Mouse (Mus musculus): ENCODE measurements around the gene Tbl1x. TPM values are rescaled to one million over a fixed set of nuclear protein-coding genes. Genes with fewer than 3 reads are reported as not detected.
"Not testable (repeated sequence)": the region's sequence is repeated elsewhere in the genome, so short reads cannot be mapped to it uniquely, and the experiment has no call there.

The Tbl1x gene
- polyA plus RNA-seq, 1 experiment: 7.1 TPM

GRCm38 (mm10) chrX:77528401-77528800, 17.6 kb downstream of the Tbl1x start:
- Histone ChIP-seq H3K27ac (ENCODE audit: control insufficient read depth, insufficient read depth, low read depth, low read length, poor library complexity) (no peak overlapping the region), H3K4me3 (replicated peaks; ENCODE audit: control insufficient read depth, low read depth, low read length) (no peak overlapping the region), H3K4me1 (ENCODE audit: control insufficient read depth, insufficient read depth, low read length) (no peaks in the 10 kb centered on the region; the same call in 1 of the 2 replicates)
- WGBS: 82% methylated on average over 1 of the region's 1 CpGs
- TF ChIP-seq POLR2A (IDR thresholded peaks at IDR 0.05; ENCODE audit: borderline replicate concordance, control insufficient read depth, low read depth, low read length) (no peak), CTCF (IDR thresholded peaks at IDR 0.05; ENCODE audit: control insufficient read depth, insufficient read depth, low read length) (no peak)

DNA sequence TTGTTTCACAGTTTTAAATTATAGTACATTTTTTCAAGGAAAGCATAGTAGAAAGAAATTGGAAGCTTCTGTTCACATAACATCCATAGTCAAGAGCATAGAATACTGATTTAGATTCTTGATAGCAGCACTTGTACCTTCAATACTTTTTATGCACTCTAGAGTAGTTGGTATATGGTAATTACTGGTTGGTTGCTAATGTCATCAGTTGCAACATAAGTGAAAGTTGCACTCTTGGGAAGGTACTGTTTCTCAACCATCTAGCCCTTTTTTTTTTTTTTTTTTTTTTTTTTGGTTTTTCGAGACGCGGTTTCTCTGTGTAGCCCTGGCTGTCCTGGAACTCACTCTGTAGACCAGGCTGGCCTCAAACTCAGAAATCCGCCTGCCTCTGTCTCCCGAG, 20.2 kb downstream of the Tbl1x start:
- Histone ChIP-seq H3K4me1 (ENCODE audit: control insufficient read depth, insufficient read depth, low read length) (no peaks in the 10 kb centered on the region; the same call in 1 of the 2 replicates), H3K27ac (ENCODE audit: control insufficient read depth, insufficient read depth, low read depth, low read length, poor library complexity) (no peak overlapping the region), H3K4me3 (replicated peaks; ENCODE audit: control insufficient read depth, low read depth, low read length) (no peak overlapping the region)
- TF ChIP-seq POLR2A (IDR thresholded peaks at IDR 0.05; ENCODE audit: borderline replicate concordance, control insufficient read depth, low read depth, low read length) (no peak), CTCF (IDR thresholded peaks at IDR 0.05; ENCODE audit: control insufficient read depth, insufficient read depth, low read length) (no peak)
- 60% methylated on average over 2 of the region's 5 CpGs for WGBS

GRCm38 (mm10) chrX:77533922-77534321, 23.1 kb downstream of the Tbl1x start:
- 39% methylated on average over 2 of the region's 2 CpGs for WGBS
- no peaks in the 10 kb centered on the region; the same call in 1 of the 2 replicates for H3K4me1 ChIP-seq (ENCODE audit: control insufficient read depth, insufficient read depth, low read length)
- TF ChIP-seq CTCF (IDR thresholded peaks at IDR 0.05; ENCODE audit: control insufficient read depth, insufficient read depth, low read length) (no peak), POLR2A (IDR thresholded peaks at IDR 0.05; ENCODE audit: borderline replicate concordance, control insufficient read depth, low read depth, low read length) (no peak)
- no peak overlapping the region for H3K4me3 ChIP-seq (replicated peaks; ENCODE audit: control insufficient read depth, low read depth, low read length)
- H3K27ac ChIP-seq (ENCODE audit: control insufficient read depth, insufficient read depth, low read depth, low read length, poor library complexity): no peak overlapping the region

DNA sequence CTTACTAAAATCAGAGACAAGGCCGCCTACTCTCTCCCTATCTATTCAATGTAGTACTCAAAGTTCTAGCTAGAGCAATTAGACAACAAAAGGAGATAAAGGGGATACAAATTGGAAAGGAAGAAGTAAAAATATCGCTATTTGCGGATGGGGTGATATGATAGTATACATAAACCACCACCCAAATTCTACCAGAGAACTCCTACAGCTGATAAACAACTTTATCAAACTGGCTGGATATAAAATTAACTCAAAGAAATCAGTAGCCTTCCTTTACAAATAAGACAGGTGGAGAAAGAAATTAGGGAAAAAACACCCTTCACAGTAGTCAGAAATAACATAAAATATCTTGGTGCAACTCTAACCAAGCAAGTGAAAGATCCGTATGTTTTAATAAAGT, 29.0 kb downstream of the Tbl1x start:
- H3K27ac ChIP-seq (ENCODE audit: control insufficient read depth, insufficient read depth, low read depth, low read length, poor library complexity); H3K4me1 ChIP-seq (ENCODE audit: control insufficient read depth, insufficient read depth, low read length); H3K4me3 ChIP-seq (replicated peaks; ENCODE audit: control insufficient read depth, low read depth, low read length): not testable (repeated sequence)
- 72% methylated on average over 4 of the region's 4 CpGs for WGBS

GRCm38 (mm10) chrX:77544003-77544402, 33.2 kb downstream of the Tbl1x start:
- Histone ChIP-seq H3K4me1 (ENCODE audit: control insufficient read depth, insufficient read depth, low read length) (no peaks in the 10 kb centered on the region; the same call in 1 of the 2 replicates), H3K27ac (ENCODE audit: control insufficient read depth, insufficient read depth, low read depth, low read length, poor library complexity) (no peak overlapping the region), H3K4me3 (replicated peaks; ENCODE audit: control insufficient read depth, low read depth, low read length) (no peak overlapping the region)
- TF ChIP-seq POLR2A (IDR thresholded peaks at IDR 0.05; ENCODE audit: borderline replicate concordance, control insufficient read depth, low read depth, low read length): no peak
- no peak for TF ChIP-seq CTCF (IDR thresholded peaks at IDR 0.05; ENCODE audit: control insufficient read depth, insufficient read depth, low read length)

DNA sequence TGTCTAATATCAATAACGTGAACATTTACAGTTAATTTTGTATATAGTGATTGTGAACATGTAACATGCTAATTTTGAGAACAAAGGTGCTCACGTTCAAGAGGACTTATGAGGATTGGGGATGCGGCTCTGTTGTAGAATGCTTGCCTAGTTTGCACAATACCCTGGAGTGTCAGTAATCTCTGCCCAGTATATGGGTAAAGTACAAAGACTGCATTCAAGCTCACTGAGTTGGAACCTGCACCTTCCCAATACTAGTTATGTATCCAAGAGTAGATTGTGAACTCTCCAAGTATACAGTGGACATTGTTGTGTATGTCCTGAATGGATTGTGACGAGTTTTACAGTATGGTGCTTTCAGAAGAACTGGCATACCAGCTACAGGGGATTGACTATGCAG, 33.7 kb downstream of the Tbl1x start:
- no peaks in the 10 kb centered on the region; the same call in 1 of the 2 replicates for H3K4me1 ChIP-seq (ENCODE audit: control insufficient read depth, insufficient read depth, low read length)
- no peak overlapping the region for H3K27ac ChIP-seq (ENCODE audit: control insufficient read depth, insufficient read depth, low read depth, low read length, poor library complexity)
- 81% methylated on average over 4 of the region's 4 CpGs for WGBS
- no peak overlapping the region for H3K4me3 ChIP-seq (replicated peaks; ENCODE audit: control insufficient read depth, low read depth, low read length)
- TF ChIP-seq CTCF (IDR thresholded peaks at IDR 0.05; ENCODE audit: control insufficient read depth, insufficient read depth, low read length) (no peak), POLR2A (IDR thresholded peaks at IDR 0.05; ENCODE audit: borderline replicate concordance, control insufficient read depth, low read depth, low read length) (no peak)

GRCm38 (mm10) chrX:77545362-77546078, 34.7 kb downstream of the Tbl1x start:
- Histone ChIP-seq H3K4me1 (ENCODE audit: control insufficient read depth, insufficient read depth, low read length) (no peaks in the 10 kb centered on the region; the same call in 1 of the 2 replicates), H3K27ac (ENCODE audit: control insufficient read depth, insufficient read depth, low read depth, low read length, poor library complexity) (no peak overlapping the region), H3K4me3 (replicated peaks; ENCODE audit: control insufficient read depth, low read depth, low read length) (no peak overlapping the region)
- TF ChIP-seq CTCF (IDR thresholded peaks at IDR 0.05; ENCODE audit: control insufficient read depth, insufficient read depth, low read length): no peak
- TF ChIP-seq POLR2A (IDR thresholded peaks at IDR 0.05; ENCODE audit: borderline replicate concordance, control insufficient read depth, low read depth, low read length): no peak

- H3K4me3 ChIP-seq (replicated peaks; ENCODE audit: control insufficient read depth, low read depth, low read length): no peak overlapping the region
- H3K4me1 ChIP-seq (ENCODE audit: control insufficient read depth, insufficient read depth, low read length): no peaks in the 10 kb centered on the region; the same call in 1 of the 2 replicates
- no peak overlapping the region for H3K27ac ChIP-seq (ENCODE audit: control insufficient read depth, insufficient read depth, low read depth, low read length, poor library complexity)
- TF ChIP-seq POLR2A (IDR thresholded peaks at IDR 0.05; ENCODE audit: borderline replicate concordance, control insufficient read depth, low read depth, low read length) (no peak), CTCF (IDR thresholded peaks at IDR 0.05; ENCODE audit: control insufficient read depth, insufficient read depth, low read length) (peak; percentile 25; the same call in 1 of the 2 replicates)
- 32% methylated on average over 1 of the region's 1 CpGs for WGBS
Observed at GRCm38 (mm10) chrX:77546448-77546847, 35.6 kb downstream of the Tbl1x start.

DNA sequence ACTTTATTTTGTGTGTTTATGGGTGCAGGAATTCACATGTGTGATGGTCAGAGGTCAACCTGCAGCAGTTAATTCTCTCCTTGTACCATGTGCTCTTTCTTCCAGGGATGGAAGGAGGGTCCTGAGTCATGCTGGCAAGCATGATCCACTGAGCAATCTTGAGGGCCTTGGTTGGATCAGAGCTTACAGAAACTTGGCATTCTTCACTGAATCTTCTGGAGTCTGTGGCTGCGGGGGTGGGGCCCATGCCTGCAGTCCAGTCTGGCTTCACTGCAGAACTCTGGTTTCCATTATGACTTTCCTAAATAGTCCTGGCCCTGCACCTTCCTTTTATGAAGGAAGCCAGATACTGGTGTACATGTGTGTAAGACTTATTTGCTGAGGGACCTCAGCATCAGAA, 38.1 kb downstream of the Tbl1x start:
- no peak overlapping the region for H3K27ac ChIP-seq (ENCODE audit: control insufficient read depth, insufficient read depth, low read depth, low read length, poor library complexity)
- H3K4me1 ChIP-seq (ENCODE audit: control insufficient read depth, insufficient read depth, low read length): no peaks in the 10 kb centered on the region; the same call in 1 of the 2 replicates

More for the DNA sequence above, 38.1 kb downstream of the Tbl1x start:
- TF ChIP-seq POLR2A (IDR thresholded peaks at IDR 0.05; ENCODE audit: borderline replicate concordance, control insufficient read depth, low read depth, low read length) (no peak), CTCF (IDR thresholded peaks at IDR 0.05; ENCODE audit: control insufficient read depth, insufficient read depth, low read length) (no peak)
- no peak overlapping the region for H3K4me3 ChIP-seq (replicated peaks; ENCODE audit: control insufficient read depth, low read depth, low read length)
- 76% methylated on average over 1 of the region's 1 CpGs for WGBS

All from bone marrow, adult 2 months (tissue).